Mouse (Mus musculus): Measurements from ENCODE around the gene Gbp4.
"Not testable (repeated sequence)": the region's sequence is repeated elsewhere in the genome, so short reads cannot be mapped to it uniquely, and the experiment has no call there.

Gene Gbp4

GRCm38 (mm10) chr5:105139409-105140088 is at the start of gene Gbp4, which contains the start of the genes Gbp9 and Gbp8:
TSS of gene Gbp4 (minus strand) at chr5:105139586.
TSS of gene Gbp9 (minus strand) at chr5:105139539.
TSS of gene Gbp8 (minus strand) at chr5:105139540.
- not testable (repeated sequence) for DNase-seq (ENCODE audit: low spot score)

DNA sequence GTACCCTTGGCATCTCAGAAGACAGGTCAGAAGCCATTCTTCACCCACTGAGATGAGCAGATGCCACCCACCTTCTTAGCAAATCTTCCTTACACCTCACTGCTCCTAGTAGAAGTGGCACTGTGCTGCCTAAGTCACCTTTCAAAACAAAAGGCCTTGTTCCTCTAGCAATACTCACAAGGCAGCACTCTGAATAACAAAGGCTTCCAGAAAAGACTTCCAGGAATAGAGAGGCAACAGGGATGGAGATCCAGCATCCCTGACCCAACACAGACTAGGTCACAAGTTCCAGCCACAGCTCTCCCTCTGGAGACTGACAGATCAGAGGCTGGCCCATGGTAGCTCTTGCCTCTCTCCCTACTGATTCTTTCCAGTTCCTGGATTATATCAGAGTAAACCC is 42.1 kb upstream of the Gbp4 start:
- DNase-seq (ENCODE audit: low spot score) = no peak

DNA sequence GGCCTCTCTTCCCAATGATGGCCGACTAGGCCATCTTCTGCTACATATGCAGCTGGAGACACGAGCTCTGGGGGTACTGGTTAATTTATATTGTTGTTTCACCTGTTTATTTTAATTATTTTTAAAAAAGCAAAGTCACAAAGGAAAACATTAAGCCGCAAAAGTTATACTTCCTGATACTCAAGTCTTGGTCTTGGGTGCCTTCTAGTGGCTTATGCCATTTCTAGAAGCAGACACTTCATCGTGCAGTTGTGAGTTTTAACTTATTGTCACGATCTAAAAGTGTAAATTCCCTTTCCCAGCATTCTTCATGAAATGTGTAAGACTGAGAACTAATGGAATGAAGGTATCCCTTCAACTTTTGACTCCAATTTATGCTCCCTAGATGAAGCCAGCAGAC is 17.2 kb upstream of the Gbp4 start:
- no peak for DNase-seq (ENCODE audit: low spot score)

- no peak for DNase-seq (ENCODE audit: low spot score)
Observed at GRCm38 (mm10) chr5:105154049-105154448, 14.7 kb upstream of the Gbp4 start.

- DNase-seq (ENCODE audit: low spot score) = not testable (repeated sequence)
Observed at GRCm38 (mm10) chr5:105148062-105148461, 8.7 kb upstream of the Gbp4 start.

- no peak for DNase-seq (ENCODE audit: low spot score)
Observed at GRCm38 (mm10) chr5:105146447-105146846, 7.1 kb upstream of the Gbp4 start.

GRCm38 (mm10) chr5:105145731-105146130 is 6.3 kb upstream of the Gbp4 start:
- peak; percentile 3 for DNase-seq (ENCODE audit: low spot score)

GRCm38 (mm10) chr5:105140089-105140810 is 864 bp upstream of the Gbp4 start:
- not testable (repeated sequence) for DNase-seq (ENCODE audit: low spot score)

- DNase-seq (ENCODE audit: low spot score) = no peak
Observed at GRCm38 (mm10) chr5:105138906-105139305, 480 bp downstream of the Gbp4 start.

- DNase-seq (ENCODE audit: low spot score) = not testable (repeated sequence)
Observed at GRCm38 (mm10) chr5:105136706-105137304, 2.6 kb downstream of the Gbp4 start.

DNA sequence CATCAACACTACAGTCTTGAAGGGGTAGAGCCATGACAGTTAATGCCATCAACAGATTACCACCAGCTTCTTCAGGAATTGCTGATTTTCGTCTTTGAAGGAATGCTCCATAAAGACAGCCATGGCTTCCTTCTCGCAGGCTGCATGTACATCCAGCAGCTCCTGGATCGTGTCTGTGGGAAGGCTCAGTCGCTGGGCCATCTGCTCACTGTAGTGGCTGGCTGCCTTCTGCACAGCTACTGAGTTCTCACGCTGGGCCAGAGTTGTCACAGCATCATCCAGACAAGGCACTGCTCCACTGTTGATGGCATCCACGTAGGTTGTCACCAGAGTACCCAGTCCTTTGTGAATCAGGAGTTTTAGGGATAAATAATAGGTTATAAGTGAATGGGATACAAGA is 17.7 kb downstream of the Gbp4 start:
- DNase-seq (ENCODE audit: low spot score) = not testable (repeated sequence)

DNA sequence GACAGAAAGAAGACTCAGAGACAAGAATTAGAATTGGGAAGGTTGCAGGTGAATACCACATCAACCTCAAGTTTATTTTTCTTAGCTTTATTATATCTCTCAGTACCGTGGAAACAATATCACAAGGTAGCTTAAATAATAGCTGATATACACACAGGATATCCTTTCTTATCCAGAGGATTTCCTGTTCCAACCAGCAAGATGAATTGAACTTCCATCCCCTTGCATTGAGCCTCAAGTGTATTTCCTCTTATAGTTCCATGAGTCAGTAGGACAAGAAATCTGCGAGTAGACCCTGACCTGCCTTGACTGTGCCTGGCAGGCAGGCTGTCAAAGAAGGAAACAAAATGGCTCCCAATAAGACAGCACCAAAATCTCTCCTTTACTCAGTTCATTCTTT is 23.6 kb downstream of the Gbp4 start:
- DNase-seq (ENCODE audit: low spot score) = no peak

- DNase-seq (ENCODE audit: low spot score) = no peak
Observed at GRCm38 (mm10) chr5:105114696-105115095, 24.7 kb downstream of the Gbp4 start.

DNA sequence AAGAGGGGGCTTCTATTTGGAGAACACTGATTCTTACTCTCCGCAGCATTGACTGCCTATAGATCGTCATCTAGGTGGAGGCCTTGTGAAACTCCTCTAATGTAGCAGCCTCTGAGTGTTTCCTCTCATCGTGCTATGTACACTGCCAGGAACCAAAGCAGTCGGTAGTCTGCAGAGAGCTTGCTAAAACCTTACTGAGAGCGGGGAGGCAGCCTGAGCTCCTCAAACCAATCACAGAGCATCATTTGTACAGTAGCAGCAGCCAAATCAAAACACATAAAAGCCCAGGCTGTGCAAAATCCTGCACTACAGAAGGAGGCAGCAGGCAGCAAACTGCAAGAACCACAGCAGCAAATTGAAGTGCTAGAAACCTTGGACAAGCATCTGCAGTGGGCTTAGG is 25.7 kb downstream of the Gbp4 start:
- no peak for DNase-seq (ENCODE audit: low spot score)

DNA sequence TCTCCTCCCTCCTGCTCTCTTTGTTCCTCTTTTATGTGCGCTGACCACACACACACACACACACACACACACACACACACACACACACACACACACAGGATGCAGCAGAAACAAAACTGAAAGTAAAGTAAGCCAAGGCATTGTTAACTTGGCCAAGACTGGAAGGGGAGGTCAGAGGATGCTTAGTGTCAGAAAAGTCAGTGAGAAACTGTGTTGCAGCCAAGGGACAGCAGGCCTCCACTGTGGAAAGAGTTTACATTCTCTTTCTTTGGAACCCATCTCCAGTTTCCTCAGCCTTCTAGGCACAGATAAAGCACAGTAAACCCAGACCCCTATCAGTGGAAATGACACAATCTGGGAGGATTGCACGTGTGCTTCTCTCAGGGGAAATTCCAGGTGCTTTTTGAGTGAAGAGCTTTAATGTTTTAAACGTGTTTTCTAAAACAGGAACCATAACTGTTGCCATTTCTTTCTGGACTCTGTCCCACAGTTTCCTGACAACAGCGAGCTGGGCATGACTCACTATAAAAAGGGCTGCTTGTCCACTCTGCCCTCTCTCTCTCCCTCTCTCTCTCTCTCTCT is 29.0 kb downstream of the Gbp4 start:
- not testable (repeated sequence) for DNase-seq (ENCODE audit: low spot score)

DNA sequence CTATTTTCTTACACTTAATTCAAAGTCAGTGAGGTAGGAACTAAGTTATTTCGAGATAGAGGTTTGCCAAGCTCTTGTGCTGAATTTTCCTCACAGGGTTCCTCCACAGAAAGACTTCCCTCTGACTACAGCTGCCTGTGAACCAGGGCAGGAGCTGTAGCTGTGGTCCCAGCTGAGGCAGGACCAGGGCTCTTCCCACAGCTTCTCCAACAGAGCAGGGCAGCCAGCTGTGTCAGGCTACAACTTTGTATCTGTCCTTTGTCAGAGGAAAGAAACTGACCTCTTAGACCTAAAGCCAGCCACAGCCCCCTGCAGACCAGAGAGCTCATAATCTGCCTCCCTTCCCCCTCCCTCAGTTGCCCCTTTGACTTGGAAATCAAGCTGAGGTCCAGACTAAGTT is 29.6 kb downstream of the Gbp4 start:
- DNase-seq (ENCODE audit: low spot score) = peak; percentile 6

- not testable (repeated sequence) for DNase-seq (ENCODE audit: low spot score)
Observed at GRCm38 (mm10) chr5:105105689-105106088, 33.7 kb downstream of the Gbp4 start.

DNA sequence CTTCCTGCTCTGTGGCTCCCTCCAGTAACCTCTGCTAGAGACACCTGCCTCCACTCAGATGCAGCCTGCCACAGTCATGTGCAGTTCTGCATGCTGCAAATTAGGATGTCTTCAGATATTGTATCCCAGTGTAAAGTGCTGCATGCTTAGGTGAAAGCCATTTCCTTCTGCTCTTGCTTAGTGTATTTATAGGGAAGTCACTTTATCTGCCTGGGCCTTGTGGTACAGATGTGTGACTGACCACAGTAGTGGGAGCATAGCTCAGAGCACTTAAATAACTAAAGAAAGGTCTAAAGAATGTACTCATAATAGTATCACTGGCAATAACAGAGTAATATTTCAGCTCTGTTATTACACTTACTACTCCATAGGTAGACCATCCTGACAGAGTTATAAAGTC is 57.5 kb downstream of the Gbp4 start:
- no peak for DNase-seq (ENCODE audit: low spot score)

- DNase-seq (ENCODE audit: low spot score) = not testable (repeated sequence)
Observed at GRCm38 (mm10) chr5:105068356-105068755, 71.0 kb downstream of the Gbp4 start.
